Mouse (Mus musculus): Measurements from ENCODE around the gene Nfkbil1. TPM values are rescaled to one million over a fixed set of nuclear protein-coding genes. Genes with fewer than 3 reads are reported as not detected.

Gene Nfkbil1
- total RNA-seq (2012; rRNA removed) = 16.7 and 22.0 TPM in 2 replicates
- total RNA-seq (2014; rRNA removed) = 15.2 TPM in 2 replicates
- 25.9 and 31.6 TPM in 2 replicates for polyA plus RNA-seq (2012; ENCODE audit: insufficient read length, low read depth)

GRCm38 (mm10) chr17:35235614-35236389 is at the start of gene Nfkbil1:
Gene Nfkbil1, minus strand, starts transcription at chr17:35235792.
- Histone ChIP-seq H3K4me1 (ENCODE audit: control insufficient read depth in 1 of 2, insufficient read depth in 2 of 2) (peaks cover 14 to 53% of the 10 kb centered on the region in 2 experiments), H3K36me3 (replicated peaks in 1 of 2; ENCODE audit: control insufficient read depth in 1 of 2, insufficient read depth in 1 of 2, low read length in 1 of 2) (peaks cover 5 to 35% of the 10 kb centered on the region in 2 experiments), H3K4me2 (ENCODE audit: insufficient read depth, low read depth, poor library complexity, severe bottlenecking) (peak within 1 kb of the TSS; percentile 57; the same call in 1 of the 2 replicates), H3K27ac (ENCODE audit: insufficient read depth, low read depth) (peak within 1 kb of the TSS; percentile 96), H3K9ac (ENCODE audit: insufficient read depth, low read depth) (peak within 1 kb of the TSS; percentile 99), H3K9me3 (replicated peaks; ENCODE audit: low read length) (no peaks in the 10 kb centered on the region), H3K4me3 (replicated peaks in 1 of 3; ENCODE audit: low read depth in 2 of 3, low read length in 2 of 3, poor library complexity in 1 of 3) (peak within 1 kb of the TSS; percentile 67 to 100 (median 86)), H3K79me2 (replicated peaks; ENCODE audit: control insufficient read depth, extremely low read depth, insufficient read depth, poor library complexity, severe bottlenecking) (peaks cover 24% of the 10 kb centered on the region), H3K27me3 (replicated peaks) (no peaks in the 10 kb centered on the region)
- in situ Hi-C loops (cut with MboI; ENCODE audit: low pct_ligation_motif_present, low pct_unique_long_range_greater_than_20kb, low sequenced_read_pairs) (loop anchor here (10.0 kb wide), 1 partner anchor 221 kb away; the partner anchor contains the start of gene Vwa7), dilution Hi-C loops (cut with MboI; ENCODE audit: extremely low pct_ligation_motif_present, extremely low pct_unique_long_range_greater_than_20kb, low sequenced_read_pairs) (no loop called here)
- DNase-seq (ENCODE audit: extremely low read depth) = peak; percentile 99
- TF ChIP-seq ZNF384 (IDR thresholded peaks at IDR 0.05; ENCODE audit: low read depth, low read length) (no peak), NELFE (IDR thresholded peaks at IDR 0.05; ENCODE audit: low read depth, low read length) (peak; percentile 65; the same call in 1 of the 2 replicates), HCFC1 (IDR thresholded peaks at IDR 0.05; ENCODE audit: low read depth, low read length) (peak; percentile 95), BHLHE40 (IDR thresholded peaks at IDR 0.05; ENCODE audit: low read depth, low read length) (peak; percentile 59), KAT2A (IDR thresholded peaks at IDR 0.05; ENCODE audit: insufficient replicate concordance, low read length) (peak; percentile 91; the same call in 1 of the 2 replicates), EP300 (IDR thresholded peaks at IDR 0.05; ENCODE audit: low read length) (no peak), MAZ (IDR thresholded peaks at IDR 0.05; ENCODE audit: low read depth, low read length) (peak; percentile 97), TCF12 (IDR thresholded peaks at IDR 0.05; ENCODE audit: low read depth, low read length) (peak; percentile 92), PAX5 (IDR thresholded peaks at IDR 0.05; ENCODE audit: low read length) (no peak), JUN (IDR thresholded peaks at IDR 0.05; ENCODE audit: insufficient read depth, low read depth, low read length) (peak; percentile 7; the same call in 1 of the 2 replicates), POLR2A (IDR thresholded peaks at IDR 0.05; ENCODE audit: low read depth, low read length) (peak; percentile 72), MAFK (IDR thresholded peaks at IDR 0.05; ENCODE audit: insufficient replicate concordance, low read length) (no peak), MXI1 (IDR thresholded peaks at IDR 0.05; ENCODE audit: low read depth, low read length) (peak; percentile 71; the same call in 1 of the 2 replicates), POLR2AphosphoS2 (IDR thresholded peaks at IDR 0.05; ENCODE audit: low read depth, low read length) (peak; percentile 71; the same call in 1 of the 2 replicates), TBP (conservative IDR thresholded peaks at IDR 0.05; ENCODE audit: low read depth, low read length) (peak; percentile 92), MYC (IDR thresholded peaks at IDR 0.05; ENCODE audit: low read depth, low read length) (peak; percentile 86), ZMIZ1 (IDR thresholded peaks at IDR 0.05; ENCODE audit: low read depth, low read length) (peak; percentile 75), RAD21 (IDR thresholded peaks at IDR 0.05; ENCODE audit: low read depth, low read length) (no peak), CTCF (conservative IDR thresholded peaks at IDR 0.05 in 1 of 2, IDR thresholded peaks at IDR 0.05 in 1 of 2; ENCODE audit: low read depth in 2 of 2, low read length in 2 of 2) (no peak), ZC3H11A (IDR thresholded peaks at IDR 0.05; ENCODE audit: low read depth, low read length) (no peak), IRF4 (IDR thresholded peaks at IDR 0.05; ENCODE audit: low read depth, low read length) (peak; percentile 84), USF2 (conservative IDR thresholded peaks at IDR 0.05; ENCODE audit: low read depth, low read length) (no peak), ETS1 (conservative IDR thresholded peaks at IDR 0.05; ENCODE audit: low read depth, low read length) (peak; percentile 3), MAX (IDR thresholded peaks at IDR 0.05; ENCODE audit: low read length) (peak; percentile 84), JUND (conservative IDR thresholded peaks at IDR 0.05; ENCODE audit: low read depth, low read length) (0 out of 2 replicates have a peak, but pooled peaks have one; percentile 33), CHD2 (IDR thresholded peaks at IDR 0.05; ENCODE audit: low read length) (peak; percentile 90), USF1 (IDR thresholded peaks at IDR 0.05; ENCODE audit: low read depth, low read length) (no peak), GABPA (IDR thresholded peaks at IDR 0.05; ENCODE audit: insufficient replicate concordance, low read depth, low read length) (peak; percentile 17; the same call in 1 of the 2 replicates), CHD1 (IDR thresholded peaks at IDR 0.05; ENCODE audit: low read depth, low read length) (peak; percentile 88; the same call in 1 of the 2 replicates), ELF1 (IDR thresholded peaks at IDR 0.05; ENCODE audit: low read depth, low read length) (peak; percentile 97), E2F4 (IDR thresholded peaks at IDR 0.05; ENCODE audit: insufficient replicate concordance, low read depth, low read length) (peak; percentile 46; the same call in 1 of the 2 replicates), SMC3 (IDR thresholded peaks at IDR 0.05; ENCODE audit: low read depth, low read length) (peak; percentile 26), UBTF (IDR thresholded peaks at IDR 0.05; ENCODE audit: low read depth, low read length) (peak; percentile 86; the same call in 1 of the 2 replicates), SIN3A (IDR thresholded peaks at IDR 0.05; ENCODE audit: low read length) (peak; percentile 96), RCOR1 (conservative IDR thresholded peaks at IDR 0.05; ENCODE audit: low read depth, low read length) (no peak; the same call in 1 of the 2 replicates), NRF1 (IDR thresholded peaks at IDR 0.05; ENCODE audit: low read depth, low read length) (peak; percentile 71), ZKSCAN1 (IDR thresholded peaks at IDR 0.05; ENCODE audit: borderline replicate concordance, low read depth, low read length) (no peak; the same call in 1 of the 2 replicates)
